Mouse (Mus musculus): Measurements from ENCODE around the gene Cd209a. TPM values are rescaled to one million over a fixed set of nuclear protein-coding genes. Genes with fewer than 3 reads are reported as not detected.
"Not testable (repeated sequence)": the region's sequence is repeated elsewhere in the genome, so short reads cannot be mapped to it uniquely, and the experiment has no call there.

The Cd209a gene
- 0.16 and 1.3 TPM in 2 replicates for polyA plus RNA-seq (2012; rRNA removed)

GRCm38 (mm10) chr8:3748761-3749160 lies at the start of gene Cd209a:
Cd209a (minus strand) TSS chr8:3748984.
- no peak for DNase-seq (ENCODE audit: low read depth, low spot score)
- 79% methylated on average over 4 of the region's 4 CpGs for WGBS

- not testable (repeated sequence) for DNase-seq (ENCODE audit: low read depth, low spot score)
- WGBS = 76% methylated on average over 5 of the region's 5 CpGs
Measured at GRCm38 (mm10) chr8:3768641-3769040, 19.9 kb upstream of the Cd209a start.

- peak; percentile 98 for DNase-seq (ENCODE audit: low read depth, low spot score)
- 73% methylated on average over 18 of the region's 18 CpGs for WGBS
Measured at GRCm38 (mm10) chr8:3754261-3754850, 5.6 kb upstream of the Cd209a start.

GRCm38 (mm10) chr8:3736947-3737346 lies 11.8 kb downstream of the Cd209a start:
- 85% methylated on average over 2 of the region's 2 CpGs for WGBS
- no peak for DNase-seq (ENCODE audit: low read depth, low spot score)

- no peak for DNase-seq (ENCODE audit: low read depth, low spot score)
- WGBS = 90% methylated on average over 2 of the region's 2 CpGs
Measured at GRCm38 (mm10) chr8:3735599-3735998, 13.2 kb downstream of the Cd209a start.

GRCm38 (mm10) chr8:3734084-3734483 lies 14.7 kb downstream of the Cd209a start:
- no peak for DNase-seq (ENCODE audit: low read depth, low spot score)
- 36% methylated on average over 1 of the region's 1 CpGs for WGBS

- no peak for DNase-seq (ENCODE audit: low read depth, low spot score)
- WGBS = 10% methylated on average over 1 of the region's 1 CpGs
Measured at GRCm38 (mm10) chr8:3721041-3721440, 27.7 kb downstream of the Cd209a start.

GRCm38 (mm10) chr8:3720551-3720950 lies 28.2 kb downstream of the Cd209a start, which contains the start of gene Clec4g:
Clec4g (minus strand) TSS chr8:3720651.
- DNase-seq (ENCODE audit: low read depth, low spot score) = no peak
- WGBS = 68% methylated on average over 5 of the region's 5 CpGs

- DNase-seq (ENCODE audit: low read depth, low spot score) = no peak
- 18% methylated on average over 14 of the region's 14 CpGs for WGBS
Measured at GRCm38 (mm10) chr8:3718559-3718958, 30.2 kb downstream of the Cd209a start.

- DNase-seq (ENCODE audit: low read depth, low spot score) = no peak
- 72% methylated on average over 12 of the region's 12 CpGs for WGBS
Measured at GRCm38 (mm10) chr8:3717321-3717954, 31.3 kb downstream of the Cd209a start.

GRCm38 (mm10) chr8:3711646-3712045 lies 37.1 kb downstream of the Cd209a start:
- WGBS = 41% methylated on average over 2 of the region's 2 CpGs
- DNase-seq (ENCODE audit: low read depth, low spot score) = no peak

GRCm38 (mm10) chr8:3710312-3710711 lies 38.5 kb downstream of the Cd209a start:
- DNase-seq (ENCODE audit: low read depth, low spot score) = no peak
- WGBS = 79% methylated on average over 3 of the region's 3 CpGs

- whole genome bisulfite sequencing = 63% methylated on average over 7 of the region's 7 CpGs
- DNase-seq (ENCODE audit: low read depth, low spot score) = no peak
Measured at GRCm38 (mm10) chr8:3707611-3708010, 41.2 kb downstream of the Cd209a start.

GRCm38 (mm10) chr8:3705711-3706110 lies 43.1 kb downstream of the Cd209a start:
- WGBS = 60% methylated on average over 4 of the region's 4 CpGs
- DNase-seq (ENCODE audit: low read depth, low spot score) = no peak

- no peak for DNase-seq (ENCODE audit: low read depth, low spot score)
- WGBS = 93% methylated on average over 1 of the region's 1 CpGs
Measured at GRCm38 (mm10) chr8:3701491-3701890, 47.3 kb downstream of the Cd209a start.

- WGBS = 68% methylated on average over 3 of the region's 3 CpGs
- DNase-seq (ENCODE audit: low read depth, low spot score) = no peak
Measured at GRCm38 (mm10) chr8:3694121-3694520, 54.7 kb downstream of the Cd209a start, which contains the start of gene Fcer2a. Fcer2a (minus strand) TSS chr8:3694175.

Other genes starting within 250 kb of the Cd209a start
- 77.4 and 87.1 TPM in 2 replicates for gene Mcoln1, start 248.5 kb downstream of the Cd209a start, polyA plus RNA-seq (2012; rRNA removed)
- 49.5 and 92.0 TPM in 2 replicates for gene Pnpla6, start 233.6 kb downstream of the Cd209a start, polyA plus RNA-seq (2012; rRNA removed)
- gene C330021F23Rik, start 181.0 kb downstream of the Cd209a start, polyA plus RNA-seq (2012; rRNA removed) = 0.34 and 4.0 TPM in 2 replicates
- gene Camsap3, start 161.7 kb downstream of the Cd209a start, polyA plus RNA-seq (2012; rRNA removed) = 96.3 and 102 TPM in 2 replicates
- gene Xab2, start 127.7 kb downstream of the Cd209a start, polyA plus RNA-seq (2012; rRNA removed) = 39.1 and 50.5 TPM in 2 replicates
- 9.5 TPM in 2 replicates for gene Pet100, start 127.4 kb downstream of the Cd209a start, polyA plus RNA-seq (2012; rRNA removed)
- gene Pcp2, start 123.4 kb downstream of the Cd209a start, polyA plus RNA-seq (2012; rRNA removed) = not detected in 2 replicates
- 179 and 256 TPM in 2 replicates for gene Stxbp2, start 118.0 kb downstream of the Cd209a start, polyA plus RNA-seq (2012; rRNA removed)
- 2.9 and 11.9 TPM in 2 replicates for gene Retn, start 93.2 kb downstream of the Cd209a start, polyA plus RNA-seq (2012; rRNA removed)
- 0.59 and 0.63 TPM in 2 replicates for gene Mcemp1, start 83.2 kb downstream of the Cd209a start, polyA plus RNA-seq (2012; rRNA removed)
- 3.6 and 5.8 TPM in 2 replicates for gene Fcor, start 76.6 kb downstream of the Cd209a start, polyA plus RNA-seq (2012; rRNA removed)
- gene Trappc5, start 72.7 kb downstream of the Cd209a start, polyA plus RNA-seq (2012; rRNA removed) = 22.8 and 27.4 TPM in 2 replicates
- gene Fcer2a, start 54.8 kb downstream of the Cd209a start, polyA plus RNA-seq (2012; rRNA removed) = 2.8 and 5.0 TPM in 2 replicates
- not detected in 2 replicates for gene Clec4g, start 28.3 kb downstream of the Cd209a start, polyA plus RNA-seq (2012; rRNA removed)
- gene Cd209e, start 105.3 kb upstream of the Cd209a start, polyA plus RNA-seq (2012; rRNA removed) = not detected in 2 replicates
- gene Cd209d, start 129.6 kb upstream of the Cd209a start, polyA plus RNA-seq (2012; rRNA removed) = 0.24 and 0.85 TPM in 2 replicates
- gene Cd209b, start 177.9 kb upstream of the Cd209a start, polyA plus RNA-seq (2012; rRNA removed) = 0.11 and 0.84 TPM in 2 replicates
- gene Cd209c, start 205.8 kb upstream of the Cd209a start, polyA plus RNA-seq (2012; rRNA removed) = 0.27 TPM in 1 of 2 replicates, not detected in the other